Mouse (Mus musculus): ENCODE measurements around the gene Scd3.

GRCm38 (mm10) chr19:44266458-44266823 lies 63.4 kb downstream of the Scd3 start:
- no peak for TF ChIP-seq USF1 (IDR thresholded peaks at IDR 0.05; ENCODE audit: low read depth)
- TF ChIP-seq POLR2A (IDR thresholded peaks at IDR 0.05; ENCODE audit: insufficient read length, low read depth): no peak
- no peak for TF ChIP-seq CEBPB (IDR thresholded peaks at IDR 0.05; ENCODE audit: insufficient read depth, poor library complexity, severe bottlenecking)
- no peak for TF ChIP-seq TCF12 (IDR thresholded peaks at IDR 0.05; ENCODE audit: insufficient read depth, poor library complexity, severe bottlenecking)
- no peak for TF ChIP-seq E2F4 (IDR thresholded peaks at IDR 0.05; ENCODE audit: insufficient read depth)
- TF ChIP-seq MYOG (IDR thresholded peaks at IDR 0.05; ENCODE audit: control insufficient read depth in 1 of 3, insufficient read depth in 1 of 3, insufficient read length in 2 of 3, low read depth in 2 of 3): no peak
- no peak for TF ChIP-seq TCF3 (IDR thresholded peaks at IDR 0.05; ENCODE audit: insufficient read length, low read depth)
- TF ChIP-seq MAX (IDR thresholded peaks at IDR 0.05; ENCODE audit: low read depth): no peak
- no peak for TF ChIP-seq POLR2AphosphoS2 (IDR thresholded peaks at IDR 0.05; ENCODE audit: insufficient read length, low read depth)
- no peak for TF ChIP-seq MYOD1 (IDR thresholded peaks at IDR 0.05; ENCODE audit: control insufficient read depth in 1 of 3, insufficient read length in 2 of 3, low read depth in 2 of 3)
